In genomic region chr4:45308046-45308445, GRCm38 (mm10) we compare ENCODE assay signal across 9 mouse cellular contexts. TPM values are rescaled to one million over a fixed set of nuclear protein-coding genes. Genes with fewer than 3 reads are reported as not detected.
A peak's percentile ranks its signal among the peaks of the same experiment; 100 is the strongest.
DNase-seq lines count a peak whose midpoint lies in the region; TF ChIP-seq lines count a peak whose summit lies in the region.
"Had no signal": no experiment of that assay in that cellular context is flagged by ENCODE, and none has a peak within 500 bp of the region (broad histone marks: within the 10 kb centered on the region; RNA-seq: fewer than 3 reads in every experiment).

No protein-coding gene starts in this region.

- TF ChIP-seq POLR2A in MEL (IDR thresholded peaks at IDR 0.05; ENCODE audit: control insufficient read depth in 1 of 2, insufficient read depth in 1 of 2, low read depth in 1 of 2, low read length in 2 of 2, poor library complexity in 1 of 2), result no peak
- no peak for TF ChIP-seq POLR2A in brain, embryonic 14.5 days (IDR thresholded peaks at IDR 0.05; ENCODE audit: borderline replicate concordance, extremely low read depth, insufficient read depth, insufficient read length, poor library complexity, severe bottlenecking)

- TF ChIP-seq CTCF in MEL (IDR thresholded peaks at IDR 0.05 in 2 of 3, conservative IDR thresholded peaks at IDR 0.05 in 1 of 3; ENCODE audit: control insufficient read depth in 1 of 3, insufficient read depth in 1 of 3, low read depth in 2 of 3, low read length in 3 of 3, poor library complexity in 1 of 3, severe bottlenecking in 1 of 3), result peak; percentile 48 to 63 (median 59)
- peak; percentile 64 for TF ChIP-seq CTCF in brain, embryonic 14.5 days (IDR thresholded peaks at IDR 0.05; ENCODE audit: borderline replicate concordance, extremely low read depth, insufficient read depth, insufficient read length)

- H3K27ac ChIP-seq in MEL (ENCODE audit: control insufficient read depth, low read depth, low read length), result no peak overlapping the region
- H3K27ac ChIP-seq: embryonic facial prominence, embryonic 12.5 days had no signal

- H3K4me1 ChIP-seq in MEL (ENCODE audit: control insufficient read depth in 1 of 2, insufficient read depth in 2 of 2, low read length in 2 of 2), result no peaks in the 10 kb centered on the region
- H3K4me1 ChIP-seq: embryonic facial prominence, embryonic 12.5 days had no signal

- no peaks in the 10 kb centered on the region for H3K79me2 ChIP-seq in MEL (ENCODE audit: control insufficient read depth, insufficient read depth, low read length, poor library complexity)

- DNase-seq in kidney, postnatal 14 days, result peak; percentile 20
- no peak for DNase-seq in kidney, adult 9 months
- DNase-seq in MEL (ENCODE audit: low read depth, low spot score), result peak; percentile 38
- peak; percentile 49 for DNase-seq in brain, embryonic 14.5 days (ENCODE audit: low read depth)
- DNase-seq in lung, postnatal 14 days, result peak; percentile 29
- DNase-seq in ovary, postnatal 14 days (ENCODE audit: low spot score), result no peak
- DNase-seq in layer of hippocampus, postnatal 14 days (ENCODE audit: low spot score in 2 of 2), result no peak

- no peak for TF ChIP-seq EP300 in MEL (IDR thresholded peaks at IDR 0.05; ENCODE audit: low read depth in 1 of 2, low read length in 2 of 2)

- no peak overlapping the region for H3K4me3 ChIP-seq in MEL (ENCODE audit: control insufficient read depth in 1 of 2, insufficient read depth in 1 of 2, low read depth in 2 of 2, low read length in 2 of 2)
- H3K4me3 ChIP-seq: embryonic facial prominence, embryonic 12.5 days; myocyte had no signal

- H3K9ac ChIP-seq in MEL (ENCODE audit: control insufficient read depth, low read depth, low read length, poor library complexity, severe bottlenecking), result no peak overlapping the region
- H3K9ac ChIP-seq: embryonic facial prominence, embryonic 12.5 days had no signal

- no peaks in the 10 kb centered on the region; a peak in 1 of 4 replicates for H3K36me3 ChIP-seq in MEL (ENCODE audit: control insufficient read depth in 1 of 2, insufficient read depth in 2 of 2, low read length in 2 of 2)

- H3K27me3 ChIP-seq in MEL (ENCODE audit: control insufficient read depth in 1 of 2, insufficient read depth in 2 of 2, low read length in 2 of 2), result no peaks in the 10 kb centered on the region
- H3K27me3 ChIP-seq: embryonic facial prominence, embryonic 12.5 days had no signal

- no peaks in the 10 kb centered on the region for H3K9me3 ChIP-seq in MEL (replicated peaks; ENCODE audit: insufficient read depth, low read length)
- H3K9me3 ChIP-seq: embryonic facial prominence, embryonic 12.5 days had no signal

- TF ChIP-seq RAD21 in MEL (IDR thresholded peaks at IDR 0.05; ENCODE audit: low read depth, low read length), result peak; percentile 5

TF ChIP-seq in MEL, 35 proteins besides CTCF, POLR2A, EP300 and RAD21:
- TF ChIP-seq MAZ (IDR thresholded peaks at IDR 0.05; ENCODE audit: low read depth, low read length), result no peak
- peak; percentile 49 for TF ChIP-seq SMC3 (IDR thresholded peaks at IDR 0.05; ENCODE audit: low read depth, low read length)
- TF ChIP-seq TAL1 (IDR thresholded peaks at IDR 0.05; ENCODE audit: low read length), result no peak

RNA-seq across cellular contexts. Expression of gene Trmt10b, which starts 11.1 kb away (rescaled TPM):
- 9.6 and 9.9 TPM in 2 replicates for total RNA-seq in MEL (2012; rRNA removed)
- polyA plus RNA-seq in MEL (2012; ENCODE audit: insufficient read depth in 1 of 2, insufficient read length in 2 of 2, low read depth in 1 of 2, low replicate concordance in 2 of 2, missing spikeins in 1 of 2), result 10 to 100 TPM in 1 of 2 experiments, not detected in 1; 19.7 TPM
- polyA plus RNA-seq in brain, embryonic 14.5 days (2012; rRNA removed), result 11.8 and 13.6 TPM in 2 replicates
- 10 to 100 TPM; 16.5 to 16.7 TPM for total RNA-seq in layer of hippocampus, postnatal 14 days (2021)

RNA-seq across cellular contexts. Expression of gene Dcaf10, which starts 33.9 kb away (rescaled TPM):
- 7.6 and 8.1 TPM in 2 replicates for total RNA-seq in MEL (2012; rRNA removed)
- 10 to 100 TPM in 1 of 2 experiments, not detected in 1; 10.7 TPM for polyA plus RNA-seq in MEL (2012; ENCODE audit: insufficient read depth in 1 of 2, insufficient read length in 2 of 2, low read depth in 1 of 2, low replicate concordance in 2 of 2, missing spikeins in 1 of 2)
- 13.2 and 13.3 TPM in 2 replicates for polyA plus RNA-seq in brain, embryonic 14.5 days (2012; rRNA removed)
- total RNA-seq in layer of hippocampus, postnatal 14 days (2021), result 10 to 100 TPM; 21.4 to 21.5 TPM

RNA-seq across cellular contexts. Expression of gene Exosc3, which starts 34.5 kb away (rescaled TPM):
- 174 and 184 TPM in 2 replicates for total RNA-seq in MEL (2012; rRNA removed)
- 100 to 1,000 TPM in 1 of 2 experiments, not detected in 1; 166 TPM for polyA plus RNA-seq in MEL (2012; ENCODE audit: insufficient read depth in 1 of 2, insufficient read length in 2 of 2, low read depth in 1 of 2, low replicate concordance in 2 of 2, missing spikeins in 1 of 2)
- 32.3 and 38.4 TPM in 2 replicates for polyA plus RNA-seq in brain, embryonic 14.5 days (2012; rRNA removed)
- total RNA-seq in layer of hippocampus, postnatal 14 days (2021), result 10 to 100 TPM; 13.5 to 13.6 TPM

Comparison
In these comparisons a context has a peak if more than half of its experiments do, and no peak if none do; other contexts are left out.
1. DNase-seq: peak in kidney, postnatal 14 days (single experiment), MEL (single experiment), brain, embryonic 14.5 days (single experiment) and lung, postnatal 14 days (single experiment); none in kidney, adult 9 months (single experiment), ovary, postnatal 14 days (single experiment) and layer of hippocampus, postnatal 14 days (0 of 2).
2. RNA of gene Exosc3, which starts 34.5 kb away (total RNA-seq): 174 to 184 TPM in MEL; 13.5 to 13.6 TPM in layer of hippocampus, postnatal 14 days; every median in the first group is over 10 times any median in the second.